Mouse (Mus musculus) intestine, embryonic 16.5 days (tissue): ENCODE data around the gene Gm17409. TPM values are rescaled to one million over a fixed set of nuclear protein-coding genes. Genes with fewer than 3 reads are reported as not detected.

Experiments
- ATAC-seq: fragments of 200-750 bp; cut with Nextera tagmentation; 2 replicates; pipeline ENCODE4 v1.8.0; 2017; ENCODE audit warnings: moderate TSS enrichment, moderate library complexity
- H3K27ac ChIP-seq: fragments of 300-500 bp; sonication (generic); 2 replicates; pipeline ENCODE4 v1.5.1; 2014; ENCODE audit warnings: mild to moderate bottlenecking, low read length
- H3K27me3 ChIP-seq: fragments of 300-500 bp; sonication (generic); replicated peaks from 2 replicates; pipeline ENCODE4 v1.6.1; 2014; ENCODE audit warnings: low read length, control low read depth, mixed read lengths; ENCODE audit not compliant: control insufficient read depth, insufficient read depth
- H3K36me3 ChIP-seq: fragments of 300-500 bp; sonication (generic); 2 replicates; pipeline ENCODE4 v1.6.1; 2014; ENCODE audit warnings: low read length, control low read depth; ENCODE audit not compliant: control insufficient read depth, insufficient read depth
- H3K4me1 ChIP-seq: fragments of 300-500 bp; sonication (generic); 2 replicates; pipeline ENCODE4 v1.6.1; 2014; ENCODE audit warnings: low read length, control low read depth, mixed read lengths; ENCODE audit not compliant: control insufficient read depth, insufficient read depth
- H3K4me2 ChIP-seq: fragments of 300-500 bp; sonication (generic); 2 replicates; pipeline ENCODE4 v1.6.1; 2014; ENCODE audit warnings: low read depth, low read length, control low read depth
- H3K4me3 ChIP-seq: fragments of 300-500 bp; sonication (generic); 2 replicates; pipeline ENCODE4 v1.5.1; 2014; ENCODE audit warnings: mild to moderate bottlenecking, low read length
- H3K9ac ChIP-seq: fragments of 300-500 bp; sonication (generic); 2 replicates; pipeline ENCODE4 v1.6.1; 2014; ENCODE audit warnings: low read depth, low read length
- H3K9me3 ChIP-seq: fragments of 300-500 bp; sonication (generic); 2 replicates; pipeline ENCODE4 v1.6.1; 2016; ENCODE audit warnings: low read length, control low read depth; ENCODE audit not compliant: control insufficient read depth
- WGBS: fragments of 180-500 bp; shearing (Covaris S2); extraction: QIAGEN DNeasy Blood & Tissue Kit; methylation state at CpG from one replicate; pipeline ENCODE4 v1.1.7; 2014; 5-methylcytosine and 5-hydroxymethylcytosine counted together
- polyA plus RNA-seq: library from polyadenylated mRNA; unstranded; fragments of >200 nt; fragmentation: Nextera tagmentation; extraction: Ambion mirVana; gene quantifications from 2 replicates; pipeline ENCODE4 v1.2.1, GENCODE M21; 2015

Gene Gm17409
- polyA plus RNA-seq, 1 experiment from 2014 or later, result 0.13 TPM

DNA sequence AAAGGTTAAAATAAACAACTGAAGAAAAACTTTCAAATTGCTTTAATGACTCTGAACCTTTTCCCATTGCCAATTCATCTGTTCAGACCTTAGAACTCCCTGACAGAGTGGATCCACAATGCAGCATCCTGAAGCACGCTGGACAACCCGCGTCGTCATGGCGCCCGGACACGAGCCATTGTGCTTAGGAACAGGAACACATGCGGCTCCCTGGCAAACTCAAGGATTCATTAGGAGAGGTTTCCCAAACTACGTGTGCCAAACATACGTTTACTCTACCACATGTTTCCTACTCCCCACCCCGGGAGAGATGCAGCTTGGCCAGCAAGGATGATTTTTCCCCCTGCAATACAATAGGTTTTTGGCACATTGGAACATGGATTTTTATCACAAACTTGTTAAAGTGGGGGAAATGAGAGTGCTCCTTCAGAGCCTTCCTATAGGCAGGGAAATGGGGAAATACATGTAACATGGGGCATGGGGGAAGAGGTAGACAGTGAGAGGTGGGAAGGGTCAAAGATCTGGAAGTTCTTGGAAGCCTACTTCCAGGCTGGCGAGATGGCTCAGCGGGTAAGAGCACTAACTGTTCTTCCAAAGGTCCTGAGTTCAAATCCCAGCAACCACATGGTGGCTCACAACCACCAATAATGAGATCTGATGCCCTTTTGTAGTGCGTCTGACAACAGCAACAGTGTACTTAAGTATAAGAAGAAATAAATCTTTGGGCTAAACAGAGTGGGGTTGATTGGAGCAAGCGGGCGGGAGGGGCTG, 15.6 kb upstream of the Gm17409 start:
- Histone ChIP-seq H3K4me2 (no peak overlapping the region), H3K27ac (no peak overlapping the region), H3K9me3 (no peaks in the 10 kb centered on the region), H3K4me3 (no peak overlapping the region), H3K36me3 (peaks cover 6% of the 10 kb centered on the region; the same call in 1 of the 2 replicates), H3K9ac (no peak overlapping the region), H3K27me3 (no peaks in the 10 kb centered on the region), H3K4me1 (no peaks in the 10 kb centered on the region)
- WGBS, result 92% methylated on average over 16 of the region's 16 CpGs
- no peak for ATAC-seq

DNA sequence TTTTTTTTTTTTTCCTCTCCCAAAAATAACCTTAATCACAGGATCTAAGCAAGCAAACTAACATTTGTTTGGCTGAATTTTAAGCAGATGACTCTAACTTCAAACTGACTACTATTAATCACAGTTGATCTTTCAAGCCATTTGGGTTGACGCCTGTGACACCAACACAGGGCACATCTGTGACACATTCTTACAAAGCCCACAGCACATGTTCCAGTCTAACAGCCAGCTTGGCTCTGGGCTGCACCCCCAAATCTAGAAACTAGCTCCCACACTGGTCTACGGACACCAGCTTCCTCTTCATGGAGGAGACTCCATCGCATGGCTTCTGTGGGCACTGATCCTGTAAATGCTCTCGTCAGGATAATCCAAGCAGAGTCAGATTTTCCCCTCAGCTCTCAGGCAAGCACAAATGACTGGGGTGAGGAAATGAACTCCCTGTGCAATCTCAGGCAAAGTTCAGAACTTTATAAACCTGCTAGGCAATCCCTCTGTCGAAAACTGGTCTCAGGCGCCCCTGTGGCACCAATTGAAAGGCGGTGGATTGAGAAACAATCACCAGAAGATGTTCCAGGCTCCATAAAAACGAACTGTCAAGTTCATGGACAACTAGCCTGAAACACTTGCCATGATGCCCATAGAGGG, 13.0 kb upstream of the Gm17409 start:
- 90% methylated on average over 8 of the region's 8 CpGs for WGBS
- H3K27ac ChIP-seq, result no peak overlapping the region
- ATAC-seq, result no peak
- H3K9me3 ChIP-seq, result no peaks in the 10 kb centered on the region
- H3K9ac ChIP-seq, result no peak overlapping the region
- H3K4me1 ChIP-seq, result no peaks in the 10 kb centered on the region
- no peaks in the 10 kb centered on the region for H3K27me3 ChIP-seq
- H3K4me2 ChIP-seq, result no peak overlapping the region
- H3K4me3 ChIP-seq, result no peak overlapping the region
- H3K36me3 ChIP-seq, result peaks cover 13% of the 10 kb centered on the region; the same call in 1 of the 2 replicates

DNA sequence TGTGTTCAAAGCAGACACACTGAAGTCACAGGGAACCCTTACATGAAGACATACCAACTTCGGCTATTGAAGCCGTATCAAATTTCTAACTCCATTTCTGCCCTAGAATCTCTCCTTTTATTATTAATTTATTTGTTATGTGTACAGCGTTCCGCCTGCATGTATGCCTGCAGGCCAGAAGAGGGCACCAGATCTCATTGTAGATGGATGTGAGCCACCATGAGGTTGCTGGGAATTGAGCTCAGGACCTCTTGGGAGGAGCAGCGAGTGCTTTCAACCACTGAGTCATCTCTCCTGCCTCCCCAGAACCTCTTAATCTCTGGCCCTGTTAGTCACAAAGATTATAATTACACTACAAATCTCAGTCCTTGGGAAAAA, 12.4 kb upstream of the Gm17409 start:
- no peak for ATAC-seq
- Histone ChIP-seq H3K27ac (no peak overlapping the region), H3K4me2 (no peak overlapping the region), H3K4me1 (no peaks in the 10 kb centered on the region), H3K9me3 (no peaks in the 10 kb centered on the region), H3K4me3 (no peak overlapping the region), H3K36me3 (peaks cover 13% of the 10 kb centered on the region; the same call in 1 of the 2 replicates), H3K27me3 (no peaks in the 10 kb centered on the region), H3K9ac (no peak overlapping the region)
- 96% methylated on average over 5 of the region's 5 CpGs for WGBS

DNA sequence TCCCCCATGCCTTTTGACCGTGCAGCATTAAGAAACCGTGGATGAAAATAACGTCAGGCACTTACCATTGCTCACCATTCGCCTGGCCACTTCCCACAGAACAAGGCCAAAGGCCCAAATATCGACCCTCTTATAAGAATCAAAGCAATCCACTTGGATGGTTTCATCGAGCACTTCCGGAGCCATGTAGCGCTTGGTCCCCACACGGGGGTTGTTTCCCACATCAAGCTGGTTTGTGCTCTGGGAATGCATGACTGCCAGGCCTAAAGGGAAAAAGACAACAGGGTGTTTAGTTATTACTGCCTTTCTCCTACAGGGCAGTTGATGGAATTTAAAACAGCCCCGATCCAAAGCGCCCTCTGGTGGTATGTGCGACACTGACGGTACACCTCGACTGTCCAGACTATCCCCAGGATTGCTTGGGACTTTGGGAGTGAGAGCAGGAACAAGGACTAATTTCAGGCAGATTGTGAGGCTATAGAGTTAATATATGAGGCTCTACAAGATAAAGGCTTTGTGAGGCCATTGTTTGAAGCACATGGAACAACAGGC, 11.0 kb upstream of the Gm17409 start:
- Histone ChIP-seq H3K4me2 (no peak overlapping the region), H3K36me3 (peaks cover 13% of the 10 kb centered on the region; the same call in 1 of the 2 replicates), H3K9ac (no peak overlapping the region), H3K4me3 (no peak overlapping the region), H3K4me1 (no peaks in the 10 kb centered on the region), H3K9me3 (no peaks in the 10 kb centered on the region), H3K27me3 (no peaks in the 10 kb centered on the region), H3K27ac (no peak overlapping the region)
- no peak for ATAC-seq
- WGBS, result 85% methylated on average over 14 of the region's 14 CpGs

DNA sequence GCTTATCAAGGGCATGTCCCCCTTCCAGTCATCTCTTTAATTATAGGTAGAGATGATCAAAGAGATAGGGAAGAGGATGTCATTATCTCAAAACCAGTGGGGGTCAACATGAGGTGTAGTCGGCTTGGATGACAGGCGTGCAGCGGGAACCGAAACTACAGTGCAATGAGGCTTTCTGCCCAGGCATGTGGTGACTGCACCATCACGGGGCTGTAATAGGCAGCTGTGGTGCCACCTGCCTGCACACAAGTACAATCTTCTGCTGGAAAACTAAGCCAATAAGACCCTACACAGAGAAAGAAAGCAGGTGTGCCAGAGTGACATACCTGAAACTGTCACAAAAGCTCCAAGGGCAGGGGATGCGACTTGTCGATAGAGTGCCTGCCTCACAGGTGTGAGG, 374 bp downstream of the Gm17409 start:
- H3K4me1 ChIP-seq, result no peaks in the 10 kb centered on the region
- H3K27ac ChIP-seq, result no peak overlapping the region
- no peak for ATAC-seq
- no peak overlapping the region for H3K4me3 ChIP-seq
- H3K27me3 ChIP-seq, result no peaks in the 10 kb centered on the region
- no peak overlapping the region for H3K9ac ChIP-seq
- peaks cover 17% of the 10 kb centered on the region for H3K36me3 ChIP-seq
- no peaks in the 10 kb centered on the region for H3K9me3 ChIP-seq
- H3K4me2 ChIP-seq, result no peak overlapping the region
- WGBS, result 95% methylated on average over 7 of the region's 7 CpGs

DNA sequence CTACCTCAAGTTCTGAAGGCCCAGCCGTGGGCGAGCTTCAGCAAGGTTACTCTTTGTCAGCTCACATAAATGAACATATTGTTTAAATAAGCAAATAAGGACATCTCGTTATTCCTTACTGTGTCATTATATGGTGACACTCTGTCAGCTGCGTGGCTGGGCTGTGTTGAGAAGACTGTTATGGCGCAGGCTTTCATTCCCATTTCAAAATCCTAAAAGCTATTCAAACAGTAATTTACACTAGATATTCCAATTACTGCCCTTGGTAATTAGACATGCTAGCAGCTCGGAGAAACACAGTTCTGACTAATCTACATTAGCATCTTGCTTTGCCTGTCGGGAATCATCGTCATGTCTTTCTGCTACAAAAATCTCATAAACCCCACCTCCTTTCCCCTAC, 5.7 kb downstream of the Gm17409 start:
- no peak overlapping the region for H3K9ac ChIP-seq
- H3K4me3 ChIP-seq, result no peak overlapping the region
- H3K4me2 ChIP-seq, result no peak overlapping the region
- no peak for ATAC-seq
- 88% methylated on average over 8 of the region's 8 CpGs for WGBS
- H3K27me3 ChIP-seq, result no peaks in the 10 kb centered on the region
- no peak overlapping the region for H3K27ac ChIP-seq
- no peaks in the 10 kb centered on the region for H3K9me3 ChIP-seq
- H3K4me1 ChIP-seq, result no peaks in the 10 kb centered on the region
- peaks cover 7% of the 10 kb centered on the region; the same call in 1 of the 2 replicates for H3K36me3 ChIP-seq

DNA sequence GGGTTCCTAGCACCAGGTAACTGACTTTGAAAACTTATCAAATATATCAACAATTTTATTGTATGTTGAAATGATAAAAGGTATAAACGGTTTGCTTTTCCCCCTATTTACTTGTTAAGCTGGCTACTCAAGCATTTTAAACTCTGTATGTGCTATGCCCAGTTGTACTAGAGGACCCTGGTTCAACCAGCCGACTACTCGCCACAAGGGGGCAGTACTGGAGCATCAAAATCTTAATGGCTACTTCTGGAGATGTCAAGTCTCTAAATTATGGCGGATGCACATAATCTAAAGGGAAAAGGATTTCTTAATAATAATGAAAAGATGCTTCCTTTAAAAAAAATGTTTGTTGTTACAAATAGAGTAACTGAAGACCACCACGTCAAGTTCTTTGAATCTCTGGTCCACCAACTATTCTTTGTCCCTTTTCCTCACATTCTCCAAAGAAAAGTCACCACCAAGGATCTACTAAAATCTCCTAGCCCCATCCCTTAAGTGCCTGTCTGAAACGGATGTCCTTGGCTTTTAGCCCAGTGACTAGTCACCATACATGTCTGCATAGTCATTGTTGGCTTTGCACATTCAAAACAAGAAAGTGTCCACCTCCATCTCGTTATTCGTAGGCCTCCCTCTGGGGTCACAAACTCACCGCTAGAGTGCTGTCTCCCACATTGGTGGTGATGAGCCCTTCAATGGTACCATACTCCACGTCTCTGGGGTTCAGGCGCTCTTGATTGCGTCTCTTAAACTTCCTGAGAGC, 7.2 kb downstream of the Gm17409 start:
- ATAC-seq, result peak; percentile 62; the same call in 1 of the 2 replicates
- Histone ChIP-seq H3K4me1 (no peaks in the 10 kb centered on the region), H3K36me3 (peaks cover 7% of the 10 kb centered on the region; the same call in 1 of the 2 replicates), H3K4me2 (no peak overlapping the region), H3K4me3 (no peak overlapping the region), H3K27me3 (no peaks in the 10 kb centered on the region), H3K27ac (no peak overlapping the region), H3K9me3 (no peaks in the 10 kb centered on the region), H3K9ac (no peak overlapping the region)
- WGBS, result 63% methylated on average over 12 of the region's 12 CpGs

DNA sequence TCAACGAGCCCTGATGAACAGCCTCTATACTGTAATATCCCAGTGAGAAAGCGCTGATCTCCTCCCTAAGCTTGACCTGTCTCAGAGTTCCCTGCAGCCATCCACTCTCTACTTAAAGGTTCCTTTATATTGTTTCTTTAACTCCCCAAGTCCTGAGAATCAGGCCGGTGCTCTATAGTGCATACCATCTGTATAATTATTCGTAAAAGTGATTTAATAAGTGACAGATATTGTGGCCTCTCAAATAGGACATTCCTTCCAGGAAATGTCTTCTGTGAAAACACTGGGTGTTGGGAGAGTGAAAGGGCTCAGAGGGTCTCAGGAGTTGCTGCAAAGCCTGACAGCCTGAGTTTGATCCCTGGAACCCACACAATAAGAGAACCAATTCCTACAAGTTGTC, 8.2 kb downstream of the Gm17409 start:
- Histone ChIP-seq H3K36me3 (peaks cover 7% of the 10 kb centered on the region; the same call in 1 of the 2 replicates), H3K9ac (no peak overlapping the region), H3K27me3 (no peaks in the 10 kb centered on the region), H3K9me3 (no peaks in the 10 kb centered on the region), H3K4me1 (no peaks in the 10 kb centered on the region), H3K27ac (no peak overlapping the region), H3K4me3 (no peak overlapping the region), H3K4me2 (no peak overlapping the region)
- WGBS, result 91% methylated on average over 4 of the region's 4 CpGs
- ATAC-seq, result no peak

DNA sequence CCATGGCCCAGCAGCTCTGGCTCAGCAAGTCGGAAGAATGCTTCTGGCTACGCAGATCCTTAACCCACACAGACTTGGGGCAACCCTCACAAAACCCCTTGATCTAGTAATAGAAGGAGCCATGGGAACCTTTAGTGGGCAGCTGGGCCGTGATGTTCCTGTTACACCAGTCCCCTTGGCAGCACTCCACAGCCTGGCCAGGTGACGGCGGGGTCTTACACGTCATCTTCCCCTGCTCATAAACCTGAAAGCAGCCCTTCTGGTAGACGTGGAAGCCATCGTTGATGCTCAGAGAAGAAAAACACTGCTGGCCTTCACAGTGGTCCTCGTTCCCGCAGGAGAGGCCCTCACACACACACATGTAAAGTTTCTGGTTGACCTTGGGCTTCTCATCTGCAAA, 9.6 kb downstream of the Gm17409 start:
- Histone ChIP-seq H3K9me3 (no peaks in the 10 kb centered on the region), H3K9ac (no peak overlapping the region), H3K4me1 (peaks cover 6% of the 10 kb centered on the region), H3K36me3 (peaks cover 4% of the 10 kb centered on the region; the same call in 1 of the 2 replicates), H3K27ac (no peak overlapping the region), H3K27me3 (no peaks in the 10 kb centered on the region), H3K4me2 (no peak overlapping the region), H3K4me3 (no peak overlapping the region)
- ATAC-seq, result no peak
- WGBS, result 90% methylated on average over 10 of the region's 10 CpGs
